Mouse (Mus musculus): ENCODE data around the gene Arl5b. TPM values are rescaled to one million over a fixed set of nuclear protein-coding genes. Genes with fewer than 3 reads are reported as not detected.

Gene Arl5b
- polyA plus RNA-seq, 1 experiment = 20.1 TPM

DNA sequence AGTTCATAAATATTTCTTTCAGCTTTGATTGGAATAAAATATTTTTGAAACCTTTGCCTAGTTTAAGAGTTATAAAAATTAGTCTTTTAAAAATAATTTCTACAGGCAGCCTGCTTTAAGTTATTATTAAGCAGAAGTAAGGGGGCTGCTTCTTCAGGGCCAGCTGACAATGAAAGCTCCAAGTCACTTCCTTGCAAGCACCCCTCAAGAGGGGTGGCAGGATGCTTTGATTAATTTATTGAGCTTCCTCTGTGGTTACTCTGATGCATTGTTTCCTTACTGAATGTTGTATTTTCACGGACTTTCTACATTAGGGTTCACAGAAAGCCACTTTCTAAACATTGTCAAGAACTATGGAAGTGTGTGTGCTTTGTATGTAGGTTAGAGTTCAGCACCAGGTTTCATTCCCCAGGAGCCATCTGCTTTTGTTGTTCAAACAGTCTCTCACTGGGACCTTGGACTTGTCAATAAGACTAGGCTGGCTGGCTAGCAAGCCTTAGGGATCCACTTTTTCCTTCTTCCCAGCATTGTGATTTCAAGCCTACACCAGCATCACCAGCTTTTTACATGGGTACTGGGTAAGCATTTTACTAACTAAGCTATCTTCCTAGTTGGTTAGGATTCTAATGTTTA is 62.7 kb downstream of the Arl5b start:
- DNase-seq (ENCODE audit: extremely low spot score in 1 of 2, low spot score in 1 of 2) = no peak

DNA sequence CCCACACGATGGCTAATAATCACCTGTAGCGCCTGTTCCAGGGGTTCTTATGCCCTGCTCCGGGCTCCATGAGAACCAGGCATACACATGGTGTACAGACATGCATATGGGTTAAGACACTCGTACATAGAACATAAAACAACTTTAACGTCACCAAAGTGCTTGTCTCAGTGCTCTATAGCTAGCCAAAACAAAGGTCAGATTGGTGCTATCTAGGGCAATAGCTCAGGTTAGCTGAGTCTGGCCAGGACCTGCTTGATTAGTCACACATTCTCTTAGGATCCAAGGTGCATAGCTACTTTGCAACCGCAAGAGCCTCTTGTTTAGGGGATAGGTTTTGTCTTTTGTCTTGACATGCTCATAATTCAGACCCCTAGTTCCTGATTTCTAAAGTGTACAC is 63.5 kb downstream of the Arl5b start:
- no peak for DNase-seq (ENCODE audit: extremely low spot score in 1 of 2, low spot score in 1 of 2)

DNA sequence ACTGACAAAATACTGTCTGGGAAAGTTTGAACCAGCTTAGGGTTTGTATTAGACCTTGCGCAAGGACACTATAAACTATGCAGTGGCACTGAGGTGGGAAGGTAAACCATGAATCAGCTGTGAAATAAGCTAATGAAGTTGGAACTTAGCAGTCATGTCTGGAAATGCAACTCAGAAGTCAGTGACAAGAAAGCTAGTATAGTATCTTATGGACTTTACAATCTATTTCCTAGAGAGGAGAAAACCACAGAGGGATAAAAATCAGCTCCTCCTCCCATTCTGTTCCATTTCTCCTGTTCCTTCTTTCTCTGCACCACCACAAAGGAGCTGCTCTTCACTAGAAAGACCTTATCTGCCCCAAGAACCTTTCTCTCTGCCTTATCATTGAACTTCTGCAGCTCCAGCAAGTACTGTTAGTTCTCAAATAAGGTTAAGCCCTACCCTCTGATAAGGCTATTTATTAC is 72.1 kb downstream of the Arl5b start:
- no peak for DNase-seq (ENCODE audit: extremely low spot score in 1 of 2, low spot score in 1 of 2)

Other genes with a start within 250 kb of the Arl5b start
- 5.5 and 6.2 TPM in 2 replicates for gene Nsun6, start 5.7 kb downstream of the Arl5b start, polyA plus RNA-seq (2012; rRNA removed)